Mouse (Mus musculus): ENCODE data around the gene Tnni3k.

GRCm38 (mm10) chr3:154885452-154885851 is 169.8 kb downstream of the Tnni3k start:
- TF ChIP-seq CTCF (IDR thresholded peaks at IDR 0.05; ENCODE audit: low read depth) (no peak), EP300 (IDR thresholded peaks at IDR 0.05; ENCODE audit: low read depth) (no peak)

Data from heart, postnatal 0 days (tissue).